Mouse (Mus musculus) heart, embryonic 16.5 days (tissue): Measurements from ENCODE around the gene Lmbrd2. TPM values are rescaled to one million over a fixed set of nuclear protein-coding genes. Genes with fewer than 3 reads are reported as not detected.
A peak's percentile ranks its signal among the peaks of the same experiment; 100 is the strongest.

ENCODE experiments used
- ATAC-seq: fragments of 200-750 bp; cut with Nextera tagmentation; replicated peaks from 2 replicates; pipeline ENCODE4 v1.8.0; 2017; ENCODE audit warnings: moderate number of reproducible peaks; ENCODE audit not compliant: insufficient read depth, low FRiP score; ENCODE audit errors: extremely low read depth
- H3K27ac ChIP-seq: fragments of 300-500 bp; sonication (generic); 2 replicates; pipeline ENCODE4 v1.5.1; 2014; ENCODE audit warnings: mild to moderate bottlenecking, low read length, control low read depth, moderate library complexity
- H3K27me3 ChIP-seq: fragments of 300-500 bp; sonication (generic); 2 replicates; pipeline ENCODE4 v1.6.1; 2014; ENCODE audit warnings: low read length, mixed read lengths; ENCODE audit not compliant: control insufficient read depth, insufficient read depth
- H3K36me3 ChIP-seq: fragments of 300-500 bp; sonication (generic); 2 replicates; pipeline ENCODE4 v1.6.1; 2014; ENCODE audit not compliant: control insufficient read depth, insufficient read depth
- H3K4me1 ChIP-seq: fragments of 300-500 bp; sonication (generic); 2 replicates; pipeline ENCODE4 v1.6.1; 2014; ENCODE audit warnings: low read length, mixed read lengths; ENCODE audit not compliant: control insufficient read depth, insufficient read depth
- H3K4me2 ChIP-seq: fragments of 300-500 bp; sonication (generic); 2 replicates; pipeline ENCODE4 v1.6.1; 2014; ENCODE audit warnings: low read depth, mild to moderate bottlenecking, control low read depth, low read length
- H3K4me3 ChIP-seq: fragments of 300-500 bp; sonication (generic); 2 replicates; pipeline ENCODE4 v1.5.1; 2014; ENCODE audit warnings: mild to moderate bottlenecking, control low read depth, low read length
- H3K9ac ChIP-seq: fragments of 300-500 bp; sonication (generic); 2 replicates; pipeline ENCODE4 v1.6.1; 2014; ENCODE audit warnings: low read length, control low read depth
- H3K9me3 ChIP-seq: fragments of 300-500 bp; sonication (generic); replicated peaks from 2 replicates; pipeline ENCODE4 v1.6.1; 2016; ENCODE audit warnings: low read length; ENCODE audit not compliant: control insufficient read depth
- WGBS: fragments of 180-500 bp; shearing (Covaris S2); extraction: QIAGEN DNeasy Blood & Tissue Kit; methylation state at CpG from one replicate; pipeline ENCODE4 v1.1.7; 2014; 5-methylcytosine and 5-hydroxymethylcytosine counted together
- polyA plus RNA-seq: library from polyadenylated mRNA; unstranded; fragments of >200 nt; fragmentation: Nextera tagmentation; extraction: Ambion mirVana; gene quantifications from 2 replicates; pipeline ENCODE4 v1.2.1, GENCODE M21; 2015

The Lmbrd2 gene
- polyA plus RNA-seq, result 1.7 and 2.3 TPM in 2 replicates

GRCm38 (mm10) chr15:9140252-9140680 is at the start of gene Lmbrd2:
Lmbrd2 (plus strand) TSS chr15:9140550.
- H3K9ac ChIP-seq, result peak within 1 kb of the TSS; percentile 88
- peak within 1 kb of the TSS; percentile 86 for H3K4me2 ChIP-seq
- no peaks in the 10 kb centered on the region for H3K9me3 ChIP-seq
- H3K27me3 ChIP-seq, result no peaks in the 10 kb centered on the region
- peaks cover 18% of the 10 kb centered on the region for H3K4me1 ChIP-seq
- peak within 1 kb of the TSS; percentile 87 for H3K4me3 ChIP-seq
- H3K27ac ChIP-seq, result peak within 1 kb of the TSS; percentile 66
- H3K36me3 ChIP-seq, result peaks cover 15% of the 10 kb centered on the region
- ATAC-seq, result peak; percentile 99
- under 1% methylated on average over 34 of the region's 34 CpGs for WGBS

GRCm38 (mm10) chr15:9090662-9091061 is 49.7 kb upstream of the Lmbrd2 start:
- WGBS, result 73% methylated on average over 5 of the region's 5 CpGs
- peaks cover 28% of the 10 kb centered on the region for H3K36me3 ChIP-seq
- H3K4me3 ChIP-seq, result no peak overlapping the region
- no peak overlapping the region for H3K9ac ChIP-seq
- no peak overlapping the region for H3K4me2 ChIP-seq
- H3K9me3 ChIP-seq, result no peaks in the 10 kb centered on the region
- H3K27ac ChIP-seq, result no peak overlapping the region
- ATAC-seq, result no peak
- no peaks in the 10 kb centered on the region for H3K27me3 ChIP-seq
- H3K4me1 ChIP-seq, result peaks cover 16% of the 10 kb centered on the region

- ATAC-seq, result no peak
- H3K9ac ChIP-seq, result no peak overlapping the region
- no peak overlapping the region for H3K4me3 ChIP-seq
- no peaks in the 10 kb centered on the region for H3K27me3 ChIP-seq
- H3K4me2 ChIP-seq, result no peak overlapping the region
- WGBS, result 61% methylated on average over 11 of the region's 11 CpGs
- H3K4me1 ChIP-seq, result peaks cover 6% of the 10 kb centered on the region
- no peaks in the 10 kb centered on the region for H3K9me3 ChIP-seq
- no peak overlapping the region for H3K27ac ChIP-seq
- peaks cover 33% of the 10 kb centered on the region for H3K36me3 ChIP-seq
Observed at GRCm38 (mm10) chr15:9093598-9094365, 46.6 kb upstream of the Lmbrd2 start.

- Histone ChIP-seq H3K4me2 (peak overlapping the region; percentile 6; the same call in 1 of the 2 replicates), H3K27ac (no peak overlapping the region), H3K9ac (no peak overlapping the region), H3K9me3 (no peaks in the 10 kb centered on the region), H3K27me3 (no peaks in the 10 kb centered on the region), H3K4me3 (no peak overlapping the region), H3K36me3 (peaks cover 31% of the 10 kb centered on the region), H3K4me1 (peaks cover 6% of the 10 kb centered on the region)
- peak; percentile 81; the same call in 1 of the 2 replicates for ATAC-seq
- WGBS, result 12% methylated on average over 13 of the region's 13 CpGs
Observed at GRCm38 (mm10) chr15:9094366-9094750, 46.0 kb upstream of the Lmbrd2 start.

- WGBS, result 56% methylated on average over 4 of the region's 4 CpGs
- no peak for ATAC-seq
- H3K4me1 ChIP-seq, result peaks cover 6% of the 10 kb centered on the region
- no peak overlapping the region for H3K9ac ChIP-seq
- H3K4me2 ChIP-seq, result no peak overlapping the region
- H3K36me3 ChIP-seq, result peaks cover 42% of the 10 kb centered on the region
- H3K27me3 ChIP-seq, result no peaks in the 10 kb centered on the region
- H3K4me3 ChIP-seq, result no peak overlapping the region
- H3K27ac ChIP-seq, result no peak overlapping the region
- H3K9me3 ChIP-seq, result no peaks in the 10 kb centered on the region
Observed at GRCm38 (mm10) chr15:9096865-9097264, 43.5 kb upstream of the Lmbrd2 start.

GRCm38 (mm10) chr15:9100446-9101077 is 39.8 kb upstream of the Lmbrd2 start:
- Histone ChIP-seq H3K9ac (no peak overlapping the region), H3K36me3 (peaks cover 51% of the 10 kb centered on the region), H3K9me3 (no peaks in the 10 kb centered on the region), H3K27ac (no peak overlapping the region), H3K4me3 (no peak overlapping the region), H3K4me1 (peaks cover 3% of the 10 kb centered on the region; the same call in 1 of the 2 replicates), H3K4me2 (no peak overlapping the region), H3K27me3 (no peaks in the 10 kb centered on the region)
- 96% methylated on average over 10 of the region's 10 CpGs for WGBS
- ATAC-seq, result no peak

GRCm38 (mm10) chr15:9106303-9107074 is 33.9 kb upstream of the Lmbrd2 start:
- H3K36me3 ChIP-seq, result peaks cover 43% of the 10 kb centered on the region
- H3K9me3 ChIP-seq, result no peaks in the 10 kb centered on the region
- H3K27me3 ChIP-seq, result no peaks in the 10 kb centered on the region
- ATAC-seq, result no peak
- no peak overlapping the region for H3K9ac ChIP-seq
- no peak overlapping the region for H3K4me3 ChIP-seq
- WGBS, result 83% methylated on average over 13 of the region's 13 CpGs
- H3K4me2 ChIP-seq, result no peak overlapping the region
- H3K4me1 ChIP-seq, result peaks cover 1% of the 10 kb centered on the region; the same call in 1 of the 2 replicates
- H3K27ac ChIP-seq, result no peak overlapping the region

GRCm38 (mm10) chr15:9110526-9111347 is 29.6 kb upstream of the Lmbrd2 start:
- Histone ChIP-seq H3K36me3 (peaks cover 32% of the 10 kb centered on the region), H3K9me3 (no peaks in the 10 kb centered on the region), H3K4me1 (peaks cover 3% of the 10 kb centered on the region; the same call in 1 of the 2 replicates), H3K27me3 (no peaks in the 10 kb centered on the region), H3K4me2 (no peak overlapping the region), H3K27ac (no peak overlapping the region), H3K9ac (no peak overlapping the region), H3K4me3 (no peak overlapping the region)
- ATAC-seq, result no peak
- WGBS, result 85% methylated on average over 6 of the region's 6 CpGs
